Mouse (Mus musculus): Measurements from ENCODE around the gene Gm10959. TPM values are rescaled to one million over a fixed set of nuclear protein-coding genes. Genes with fewer than 3 reads are reported as not detected.
"Not testable (repeated sequence)": the region's sequence is repeated elsewhere in the genome, so short reads cannot be mapped to it uniquely, and the experiment has no call there.

Gene Gm10959
- total RNA-seq (2017), result not detected in 2 replicates

DNA sequence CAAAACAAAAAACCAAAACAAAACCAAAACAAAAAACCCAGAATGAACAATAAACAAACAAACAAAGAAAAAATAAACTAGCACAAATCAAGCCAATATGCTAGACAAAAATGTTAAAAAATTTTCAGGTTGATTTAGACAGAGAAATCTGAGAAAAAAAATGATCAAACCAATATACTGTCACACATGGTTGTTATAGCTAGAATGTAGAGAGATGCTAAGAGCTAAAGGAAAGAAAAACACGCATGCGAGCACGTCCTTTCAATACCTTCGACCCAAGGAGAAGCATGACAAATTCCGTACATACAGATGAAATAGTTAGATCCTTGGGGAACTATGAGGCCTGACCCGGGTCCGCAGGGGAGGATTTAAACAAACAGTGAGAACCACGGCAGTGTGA, at the start of gene Gm10959:
TSS of gene Gm10959 (minus strand) at position 101 of the 400 bp plus-strand sequence.
- no peak for ATAC-seq (ENCODE audit: extremely low read depth, insufficient number of reproducible peaks, low FRiP score, poor library complexity, severe bottlenecking)

DNA sequence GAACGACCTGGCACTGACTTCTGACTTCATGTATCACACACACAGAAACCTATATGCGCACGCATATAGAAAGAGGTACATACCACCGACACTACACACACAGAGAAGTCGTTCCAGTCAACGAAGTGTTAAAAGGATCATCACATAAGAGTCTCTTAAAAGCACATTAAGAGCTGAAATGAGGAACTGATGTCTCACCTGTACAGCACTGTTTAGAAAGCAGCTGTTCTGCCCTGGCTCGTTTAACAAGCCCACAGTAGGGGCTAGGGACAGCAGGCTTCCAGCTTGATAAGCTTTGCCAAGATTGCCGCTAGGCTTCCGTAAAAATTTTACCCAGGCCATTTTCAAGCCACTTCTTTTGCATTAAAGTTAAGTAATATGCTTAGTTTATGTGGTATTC, 49.2 kb upstream of the Gm10959 start:
- ATAC-seq (ENCODE audit: extremely low read depth, insufficient number of reproducible peaks, low FRiP score, poor library complexity, severe bottlenecking), result no peak

- no peak for ATAC-seq (ENCODE audit: extremely low read depth, insufficient number of reproducible peaks, low FRiP score, poor library complexity, severe bottlenecking)
Measured at GRCm38 (mm10) chr3:122964301-122964700, 45.1 kb upstream of the Gm10959 start.

DNA sequence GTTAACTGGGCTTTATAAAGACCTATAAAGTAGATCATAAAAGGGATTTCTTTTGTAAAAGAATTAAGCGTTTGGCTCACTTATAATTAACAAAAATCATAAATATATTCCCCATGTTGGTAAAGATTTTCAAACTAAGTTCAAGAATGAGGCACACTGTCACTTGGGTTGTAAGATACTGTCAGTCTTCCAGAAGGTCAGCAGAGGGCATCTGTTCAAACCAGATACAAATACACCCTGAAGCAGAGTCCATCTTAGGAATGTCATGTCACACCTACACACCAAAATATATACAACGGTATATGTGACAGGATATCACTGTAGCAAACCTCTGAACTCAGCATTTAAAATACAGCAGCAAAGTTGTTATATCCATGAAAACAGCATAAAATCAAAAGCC, 31.0 kb upstream of the Gm10959 start:
- no peak for ATAC-seq (ENCODE audit: extremely low read depth, insufficient number of reproducible peaks, low FRiP score, poor library complexity, severe bottlenecking)

GRCm38 (mm10) chr3:122943387-122943890, 24.3 kb upstream of the Gm10959 start:
- ATAC-seq (ENCODE audit: extremely low read depth, insufficient number of reproducible peaks, low FRiP score, poor library complexity, severe bottlenecking), result no peak

DNA sequence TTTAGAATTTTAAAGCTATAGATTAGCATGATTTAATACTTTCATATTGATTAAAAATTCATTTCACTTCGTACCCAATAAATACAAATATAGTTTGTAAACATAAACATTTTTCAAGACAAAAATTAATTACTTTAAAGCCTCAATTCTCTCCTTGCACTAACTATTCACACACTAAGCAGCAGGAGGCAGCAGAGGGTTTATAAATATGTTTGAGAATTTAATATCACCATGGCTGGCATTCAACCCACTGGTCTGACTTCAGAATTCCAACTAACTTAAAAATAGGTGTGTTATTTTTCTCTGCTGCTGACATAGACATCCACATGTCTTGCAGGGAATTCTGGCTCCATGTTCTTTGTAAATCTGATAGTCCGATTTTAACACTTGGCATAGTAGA, 20.1 kb upstream of the Gm10959 start:
- 0 out of 2 replicates have a peak, but pooled peaks have one; percentile 33 for ATAC-seq (ENCODE audit: extremely low read depth, insufficient number of reproducible peaks, low FRiP score, poor library complexity, severe bottlenecking)

DNA sequence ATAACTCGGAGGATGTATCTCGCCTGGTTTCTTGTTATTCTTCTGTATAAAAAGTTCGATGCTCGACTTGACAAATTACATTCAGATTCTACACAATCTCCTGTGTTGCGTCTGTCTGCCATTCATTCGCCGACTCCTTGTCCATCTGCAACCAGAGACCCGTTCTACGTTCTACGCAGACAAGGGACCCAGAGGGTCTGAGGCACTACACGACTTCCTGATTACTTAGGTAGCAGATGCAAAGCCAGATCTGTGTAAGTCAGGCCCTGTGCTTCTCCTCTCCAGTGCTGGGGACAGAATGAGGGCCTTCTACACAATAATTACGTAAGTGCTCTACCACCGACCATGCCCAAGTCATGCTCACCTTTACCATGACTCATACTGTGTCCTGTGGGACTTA, 18.0 kb upstream of the Gm10959 start:
- not testable (repeated sequence) for ATAC-seq (ENCODE audit: extremely low read depth, insufficient number of reproducible peaks, low FRiP score, poor library complexity, severe bottlenecking)

DNA sequence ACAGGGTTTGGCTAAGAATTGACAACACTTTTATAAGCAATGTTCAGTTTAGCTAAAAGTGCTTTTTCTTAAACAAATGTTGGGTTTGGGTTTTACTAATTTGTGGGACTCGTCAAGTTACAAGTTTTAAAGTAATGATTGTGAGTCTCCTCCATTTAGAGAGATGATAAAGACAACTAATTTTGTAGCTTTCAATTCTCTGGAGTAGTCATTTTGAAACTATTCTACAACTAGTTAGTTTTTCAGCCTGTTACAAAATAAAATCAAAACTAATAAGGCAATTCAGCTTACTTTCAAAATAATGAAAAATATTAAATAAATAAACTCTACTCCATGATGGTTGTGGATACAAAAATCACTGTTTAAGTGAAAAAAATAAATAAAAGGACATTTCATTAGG, 13.3 kb upstream of the Gm10959 start:
- ATAC-seq (ENCODE audit: extremely low read depth, insufficient number of reproducible peaks, low FRiP score, poor library complexity, severe bottlenecking), result no peak

DNA sequence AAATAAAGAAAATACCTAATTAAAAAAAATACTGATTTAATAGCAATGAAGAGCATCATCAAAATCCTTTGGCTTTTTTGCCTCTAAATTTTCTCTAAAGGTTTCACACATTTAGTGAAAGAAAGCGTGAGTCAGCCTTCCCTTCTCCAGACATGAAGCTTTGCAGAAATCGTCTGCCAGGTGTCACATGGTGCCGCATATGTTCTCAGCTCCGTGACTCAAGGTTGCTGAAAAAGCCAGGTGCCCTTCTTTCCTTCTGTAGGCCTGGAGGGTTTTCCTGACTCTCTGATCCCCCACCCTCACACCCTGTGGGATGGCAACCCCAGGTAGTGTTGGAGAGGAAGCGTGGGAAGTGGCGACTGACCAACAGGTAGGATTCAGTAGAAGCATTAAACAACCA, 10.6 kb upstream of the Gm10959 start:
- no peak for ATAC-seq (ENCODE audit: extremely low read depth, insufficient number of reproducible peaks, low FRiP score, poor library complexity, severe bottlenecking)

GRCm38 (mm10) chr3:122924009-122924914, 5.1 kb upstream of the Gm10959 start, which contains the start of gene 1810037I17Rik:
1810037I17Rik (plus strand) TSS chr3:122924203.
- ATAC-seq (ENCODE audit: extremely low read depth, insufficient number of reproducible peaks, low FRiP score, poor library complexity, severe bottlenecking), result peak; percentile 91

GRCm38 (mm10) chr3:122923147-122923546, 4.0 kb upstream of the Gm10959 start:
- no peak for ATAC-seq (ENCODE audit: extremely low read depth, insufficient number of reproducible peaks, low FRiP score, poor library complexity, severe bottlenecking)

DNA sequence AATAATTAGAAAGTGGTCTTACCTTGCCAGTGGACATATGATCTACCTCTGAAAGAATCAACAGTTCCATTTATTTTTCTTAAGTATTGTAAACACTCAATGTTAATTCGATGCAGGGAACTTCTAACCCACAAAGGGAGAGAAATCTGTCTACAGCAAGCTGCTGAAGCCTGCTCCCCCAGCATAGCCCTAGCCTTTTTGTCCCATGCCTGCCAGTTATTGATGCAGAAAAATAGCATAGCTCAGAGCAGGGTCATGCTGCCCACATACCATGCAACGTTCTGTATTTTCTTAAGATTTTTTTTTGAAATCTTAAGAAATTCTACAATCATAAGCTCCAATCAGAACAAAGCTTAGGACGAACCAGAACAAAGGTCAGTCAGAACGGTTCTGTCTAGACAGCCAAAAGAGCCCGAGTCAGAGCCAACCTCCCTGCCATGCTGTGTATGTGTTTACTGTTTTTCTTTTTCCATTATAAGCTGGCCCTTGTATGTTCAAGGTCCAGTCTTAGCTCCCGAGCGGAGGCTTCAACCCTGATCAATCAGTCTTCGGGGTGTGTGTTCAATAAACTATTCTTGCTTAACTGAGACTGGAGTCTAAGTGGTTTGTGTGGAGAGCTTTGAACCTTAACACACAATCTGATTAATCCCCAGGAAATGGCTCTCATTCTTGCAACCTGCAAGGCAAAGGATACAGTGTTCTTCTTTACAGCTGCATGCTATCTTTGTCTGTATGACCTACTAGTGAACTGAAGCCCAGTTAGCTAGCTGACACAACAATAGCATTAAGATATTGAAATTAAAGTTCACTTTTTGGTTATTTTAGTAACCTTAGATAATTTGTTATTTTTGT, 2.7 kb upstream of the Gm10959 start:
- no peak for ATAC-seq (ENCODE audit: extremely low read depth, insufficient number of reproducible peaks, low FRiP score, poor library complexity, severe bottlenecking)

DNA sequence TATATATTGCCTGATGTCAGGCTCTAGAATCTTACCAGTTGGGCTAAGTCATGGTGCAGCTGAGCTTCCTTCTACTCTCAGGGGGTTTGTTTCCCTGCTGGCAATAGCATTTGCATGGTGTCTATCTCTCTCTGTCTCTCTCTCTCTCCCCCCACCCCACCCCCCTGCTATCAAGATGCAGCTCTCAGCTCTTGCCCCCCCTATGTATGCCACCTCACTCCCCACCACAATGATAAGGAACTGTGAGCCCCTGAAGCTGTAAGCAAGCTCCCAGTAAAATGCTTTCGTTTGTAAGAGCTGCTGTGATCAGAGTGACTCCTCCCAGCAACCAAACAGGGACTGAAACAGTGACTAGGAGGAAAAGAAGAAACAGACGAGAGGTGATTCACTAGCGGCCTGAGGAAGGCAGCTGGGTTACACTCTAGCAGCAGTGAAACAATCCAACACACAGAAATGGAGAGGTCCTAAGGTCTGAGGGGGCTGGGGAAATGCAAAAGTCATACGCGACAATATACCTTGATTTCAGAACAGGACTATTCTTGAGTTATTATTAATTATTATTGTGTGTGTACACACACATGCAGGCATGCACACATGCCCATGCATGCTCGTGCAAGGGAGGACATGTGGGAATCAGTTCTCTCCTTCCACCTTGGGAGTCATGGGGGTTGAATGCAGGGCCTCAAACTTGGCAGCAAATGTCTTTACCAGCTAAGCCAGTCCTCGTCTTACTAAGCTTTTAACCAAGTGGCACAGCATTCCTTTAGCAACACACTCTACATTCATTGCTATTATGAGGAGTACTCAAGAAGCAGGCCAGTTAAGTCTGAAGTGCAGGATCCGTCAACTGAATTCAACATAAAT, 1.6 kb upstream of the Gm10959 start:
- ATAC-seq (ENCODE audit: extremely low read depth, insufficient number of reproducible peaks, low FRiP score, poor library complexity, severe bottlenecking), result no peak

DNA sequence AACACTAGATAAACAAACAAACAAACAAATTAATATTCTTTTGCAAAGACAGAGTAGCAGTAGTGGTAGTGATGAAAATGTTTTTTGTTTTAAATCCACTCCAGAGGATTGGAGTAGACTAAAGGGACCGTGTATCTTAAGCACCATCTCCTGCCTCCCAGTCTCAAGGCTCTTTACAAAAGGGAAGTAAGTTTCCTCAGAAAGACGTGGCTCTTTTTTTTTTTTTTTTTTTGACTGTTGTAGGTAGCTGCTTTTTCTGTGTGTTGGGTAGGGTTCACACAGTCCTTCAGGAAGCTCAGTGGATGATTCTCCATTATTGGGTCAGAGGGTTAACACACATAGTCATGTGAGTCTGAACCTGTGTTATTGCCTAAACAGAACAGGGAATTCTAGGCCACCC, 488 bp downstream of the Gm10959 start:
- no peak for ATAC-seq (ENCODE audit: extremely low read depth, insufficient number of reproducible peaks, low FRiP score, poor library complexity, severe bottlenecking)

GRCm38 (mm10) chr3:122916191-122916680, 2.9 kb downstream of the Gm10959 start:
- ATAC-seq (ENCODE audit: extremely low read depth, insufficient number of reproducible peaks, low FRiP score, poor library complexity, severe bottlenecking), result no peak

DNA sequence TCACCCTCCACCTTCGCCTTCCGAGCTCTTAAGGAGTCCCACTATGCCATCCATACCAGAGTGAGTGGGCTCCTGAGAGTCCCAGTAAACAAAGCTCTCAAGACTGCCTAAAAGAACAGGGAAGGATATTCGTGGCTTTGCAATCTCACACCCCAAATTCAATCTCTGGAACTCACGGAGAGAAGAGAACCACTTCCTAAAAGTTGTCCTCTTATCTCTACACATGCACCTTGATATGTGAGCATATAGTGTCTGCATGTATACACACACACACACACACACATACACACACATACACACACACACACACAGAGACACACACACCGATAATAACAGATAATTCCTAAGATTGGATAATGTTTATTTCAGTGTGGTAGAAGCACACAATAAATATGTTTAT, 3.7 kb downstream of the Gm10959 start:
- ATAC-seq (ENCODE audit: extremely low read depth, insufficient number of reproducible peaks, low FRiP score, poor library complexity, severe bottlenecking), result no peak

DNA sequence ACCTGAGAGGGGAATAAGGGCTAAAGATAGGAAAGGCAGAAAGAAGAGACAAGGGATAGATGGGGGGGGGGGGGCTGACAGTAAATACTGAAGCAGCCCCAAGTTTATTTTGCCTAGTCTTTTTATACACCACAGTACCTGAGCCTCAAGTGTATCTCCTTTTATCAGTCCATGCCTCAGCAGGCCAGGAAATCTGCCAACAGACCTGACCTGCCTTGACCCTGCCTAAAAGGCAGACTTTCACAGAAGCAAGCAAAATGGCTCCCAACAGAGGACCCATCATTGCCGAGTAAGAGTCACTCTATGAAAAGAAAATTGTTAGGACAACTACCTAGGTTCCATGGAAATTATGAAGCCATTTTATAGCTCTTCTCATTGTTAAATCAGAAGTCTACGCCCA, 11.3 kb downstream of the Gm10959 start:
- ATAC-seq (ENCODE audit: extremely low read depth, insufficient number of reproducible peaks, low FRiP score, poor library complexity, severe bottlenecking), result no peak

- ATAC-seq (ENCODE audit: extremely low read depth, insufficient number of reproducible peaks, low FRiP score, poor library complexity, severe bottlenecking), result 0 out of 2 replicates have a peak, but pooled peaks have one; percentile 33
Measured at GRCm38 (mm10) chr3:122903746-122904433, 15.3 kb downstream of the Gm10959 start.

Measured in neutrophil, adult 5-6 weeks (primary cell).